Mouse (Mus musculus) bone marrow macrophage, adult 2 months (primary cell): ENCODE results near the gene Thbs1.

Experiments
- CTCF ChIP-seq: IDR thresholded peaks from 2 replicates; pipeline ENCODE4 v1.5.1; 2012; ENCODE audit warnings: low read depth, mild to moderate bottlenecking, low read length, moderate library complexity
- POLR2A ChIP-seq: IDR thresholded peaks from 2 replicates; pipeline ENCODE4 v1.6.1; 2012; ENCODE audit warnings: mild to moderate bottlenecking, low read depth, low read length, borderline replicate concordance

- no peak for TF ChIP-seq POLR2A
- TF ChIP-seq CTCF: no peak
These were observed 24.5 kb upstream of the Thbs1 start for GRCm38 (mm10) chr2:118087044-118087726.
